Mouse (Mus musculus): ENCODE data around the gene Cdh26. TPM values are rescaled to one million over a fixed set of nuclear protein-coding genes. Genes with fewer than 3 reads are reported as not detected.

Cdh26 gene
- total and polyA plus RNA-seq, 3 experiments = not detected

- Histone ChIP-seq H3K36me3 (ENCODE audit: control insufficient read depth in 1 of 2, insufficient read depth in 2 of 2, low read length in 2 of 2) (no peaks in the 10 kb centered on the region), H3K9ac (ENCODE audit: control insufficient read depth, low read depth, low read length, poor library complexity, severe bottlenecking) (no peak overlapping the region), H3K9me3 (replicated peaks; ENCODE audit: insufficient read depth, low read length) (no peaks in the 10 kb centered on the region), H3K4me3 (ENCODE audit: control insufficient read depth in 1 of 2, insufficient read depth in 1 of 2, low read depth in 2 of 2, low read length in 2 of 2) (no peak overlapping the region), H3K4me1 (ENCODE audit: control insufficient read depth in 1 of 2, insufficient read depth in 2 of 2, low read length in 2 of 2) (no peaks in the 10 kb centered on the region), H3K27ac (ENCODE audit: control insufficient read depth, low read depth, low read length) (no peak overlapping the region), H3K27me3 (ENCODE audit: control insufficient read depth in 1 of 2, insufficient read depth in 2 of 2, low read length in 2 of 2) (no peaks in the 10 kb centered on the region), H3K79me2 (ENCODE audit: control insufficient read depth, insufficient read depth, low read length, poor library complexity) (no peaks in the 10 kb centered on the region)
- TF ChIP-seq POLR2AphosphoS5 (IDR thresholded peaks at IDR 0.05; ENCODE audit: borderline replicate concordance, low read depth, low read length) (no peak), EP300 (IDR thresholded peaks at IDR 0.05; ENCODE audit: low read depth in 1 of 2, low read length in 2 of 2) (no peak), POLR2A (IDR thresholded peaks at IDR 0.05; ENCODE audit: control insufficient read depth in 1 of 2, insufficient read depth in 1 of 2, low read depth in 1 of 2, low read length in 2 of 2, poor library complexity in 1 of 2) (no peak), ZKSCAN1 (IDR thresholded peaks at IDR 0.05; ENCODE audit: low read depth, low read length) (no peak), ELF1 (IDR thresholded peaks at IDR 0.05; ENCODE audit: low read depth, low read length) (no peak), CHD2 (IDR thresholded peaks at IDR 0.05; ENCODE audit: low read length) (no peak), SIN3A (IDR thresholded peaks at IDR 0.05; ENCODE audit: low read length) (no peak), USF1 (IDR thresholded peaks at IDR 0.05; ENCODE audit: low read depth, low read length) (no peak), ETS1 (IDR thresholded peaks at IDR 0.05; ENCODE audit: low read depth, low read length) (no peak)
- DNase-seq (ENCODE audit: low read depth, low spot score) = no peak
Measured at GRCm38 (mm10) chr2:178428676-178429075, 1.7 kb upstream of the Cdh26 start.

- DNase-seq (ENCODE audit: low read depth, low spot score) = no peak
- Histone ChIP-seq H3K4me1 (ENCODE audit: control insufficient read depth in 1 of 2, insufficient read depth in 2 of 2, low read length in 2 of 2) (no peaks in the 10 kb centered on the region), H3K9me3 (replicated peaks; ENCODE audit: insufficient read depth, low read length) (no peaks in the 10 kb centered on the region), H3K36me3 (ENCODE audit: control insufficient read depth in 1 of 2, insufficient read depth in 2 of 2, low read length in 2 of 2) (no peaks in the 10 kb centered on the region), H3K79me2 (ENCODE audit: control insufficient read depth, insufficient read depth, low read length, poor library complexity) (no peaks in the 10 kb centered on the region), H3K4me3 (ENCODE audit: control insufficient read depth in 1 of 2, insufficient read depth in 1 of 2, low read depth in 2 of 2, low read length in 2 of 2) (no peak overlapping the region), H3K9ac (ENCODE audit: control insufficient read depth, low read depth, low read length, poor library complexity, severe bottlenecking) (no peak overlapping the region), H3K27me3 (ENCODE audit: control insufficient read depth in 1 of 2, insufficient read depth in 2 of 2, low read length in 2 of 2) (no peaks in the 10 kb centered on the region), H3K27ac (ENCODE audit: control insufficient read depth, low read depth, low read length) (no peak overlapping the region)
- TF ChIP-seq ZMIZ1 (IDR thresholded peaks at IDR 0.05; ENCODE audit: low read depth, low read length) (no peak), RAD21 (IDR thresholded peaks at IDR 0.05; ENCODE audit: low read depth, low read length) (no peak), MAFK (IDR thresholded peaks at IDR 0.05; ENCODE audit: borderline replicate concordance, low read depth, low read length) (no peak), MEF2A (IDR thresholded peaks at IDR 0.05; ENCODE audit: extremely low read depth, insufficient replicate concordance, low read depth, low read length, poor library complexity, severe bottlenecking) (no peak), USF1 (IDR thresholded peaks at IDR 0.05; ENCODE audit: low read depth, low read length) (no peak), GABPA (IDR thresholded peaks at IDR 0.05; ENCODE audit: low read depth, low read length) (no peak), MYC (IDR thresholded peaks at IDR 0.05; ENCODE audit: low read depth, low read length) (no peak), BHLHE40 (IDR thresholded peaks at IDR 0.05; ENCODE audit: borderline replicate concordance, low read depth, low read length) (no peak), HCFC1 (IDR thresholded peaks at IDR 0.05; ENCODE audit: low read depth, low read length) (no peak), TCF12 (IDR thresholded peaks at IDR 0.05; ENCODE audit: low read depth, low read length) (no peak), JUND (IDR thresholded peaks at IDR 0.05; ENCODE audit: low read depth, low read length) (no peak), CHD1 (IDR thresholded peaks at IDR 0.05; ENCODE audit: low read depth, low read length) (no peak), CHD2 (IDR thresholded peaks at IDR 0.05; ENCODE audit: low read length) (no peak), ZKSCAN1 (IDR thresholded peaks at IDR 0.05; ENCODE audit: low read depth, low read length) (no peak), TBP (IDR thresholded peaks at IDR 0.05; ENCODE audit: low read depth, low read length) (no peak), POLR2AphosphoS2 (IDR thresholded peaks at IDR 0.05; ENCODE audit: low read length) (no peak), MXI1 (IDR thresholded peaks at IDR 0.05; ENCODE audit: low read depth, low read length) (no peak)
Measured at GRCm38 (mm10) chr2:178429426-178429825, 905 bp upstream of the Cdh26 start.

Measured in MEL (cell line).